ENCODE assay signal across 19 mouse cellular contexts in genomic region chr10:18507869-18508473, GRCm38 (mm10). TPM values are rescaled to one million over a fixed set of nuclear protein-coding genes. Genes with fewer than 3 reads are reported as not detected.
A peak's percentile ranks its signal among the peaks of the same experiment; 100 is the strongest.
DNase-seq lines count a peak whose midpoint lies in the region; ATAC-seq lines count a peak whose summit lies in the region.
"Had no signal": no experiment of that assay in that cellular context is flagged by ENCODE, and none has a peak within 500 bp of the region (broad histone marks: within the 10 kb centered on the region; RNA-seq: fewer than 3 reads in every experiment).

No protein-coding gene starts in this region.

- H3K27me3 ChIP-seq in hindbrain, embryonic 14.5 days (ENCODE audit: control insufficient read depth, insufficient read depth, low read length): no peaks in the 10 kb centered on the region
- H3K27me3 ChIP-seq in hindbrain, embryonic 10.5 days (ENCODE audit: insufficient read depth, poor library complexity, severe bottlenecking): no peaks in the 10 kb centered on the region
- H3K27me3 ChIP-seq in neural tube, embryonic 13.5 days: no peaks in the 10 kb centered on the region
- no peaks in the 10 kb centered on the region for H3K27me3 ChIP-seq in intestine, embryonic 15.5 days (replicated peaks)
- H3K27me3 ChIP-seq: CH12.LX; embryonic facial prominence, embryonic 12.5 days; liver, embryonic 12.5 days had no signal

- H3K27ac ChIP-seq in hindbrain, embryonic 14.5 days: peak overlapping the region; percentile 5; the same call in 1 of the 2 replicates
- no peak overlapping the region for H3K27ac ChIP-seq in hindbrain, embryonic 10.5 days
- H3K27ac ChIP-seq in neural tube, embryonic 13.5 days (replicated peaks): peak overlapping the region; percentile 54
- H3K27ac ChIP-seq in intestine, embryonic 15.5 days: peak overlapping the region; percentile 54
- H3K27ac ChIP-seq: embryonic facial prominence, embryonic 12.5 days; gastrocnemius, adult 2 months; liver, embryonic 12.5 days had no signal

- 55% methylated on average over 2 of the region's 2 CpGs for WGBS in hindbrain, embryonic 14.5 days
- 65% methylated on average over 2 of the region's 2 CpGs for whole genome bisulfite sequencing in hindbrain, embryonic 10.5 days
- WGBS in neural tube, embryonic 13.5 days: 9% methylated on average over 2 of the region's 2 CpGs
- 53% methylated on average over 2 of the region's 2 CpGs for WGBS in intestine, embryonic 15.5 days

- peaks cover 17% of the 10 kb centered on the region for H3K36me3 ChIP-seq in hindbrain, embryonic 14.5 days (replicated peaks; ENCODE audit: control insufficient read depth, insufficient read depth)
- peaks cover 34% of the 10 kb centered on the region for H3K36me3 ChIP-seq in hindbrain, embryonic 10.5 days
- H3K36me3 ChIP-seq in neural tube, embryonic 13.5 days: peaks cover 19% of the 10 kb centered on the region
- no peaks in the 10 kb centered on the region for H3K36me3 ChIP-seq in intestine, embryonic 15.5 days
- H3K36me3 ChIP-seq: G1E; liver, embryonic 12.5 days had no signal

- ATAC-seq in hindbrain, embryonic 14.5 days (ENCODE audit: low FRiP score): peak; percentile 9; the same call in 1 of the 2 replicates
- no peak for ATAC-seq in neural tube, embryonic 13.5 days (ENCODE audit: low read depth)
- ATAC-seq in intestine, embryonic 15.5 days: peak; percentile 88
- ATAC-seq: liver, embryonic 12.5 days had no signal

- no peak overlapping the region for H3K9ac ChIP-seq in hindbrain, embryonic 14.5 days
- no peak overlapping the region for H3K9ac ChIP-seq in neural tube, embryonic 13.5 days
- H3K9ac ChIP-seq in intestine, embryonic 15.5 days: no peak overlapping the region
- H3K9ac ChIP-seq: embryonic facial prominence, embryonic 12.5 days; liver, embryonic 12.5 days had no signal

- no peak for DNase-seq in hindbrain, embryonic 14.5 days (ENCODE audit: low spot score)
- DNase-seq in hindbrain, embryonic 10.5 days (ENCODE audit: low spot score): no peak
- DNase-seq in neural tube, embryonic 10.5 days (ENCODE audit: extremely low spot score, low spot score): no peak
- no peak for DNase-seq in frontal cortex, postnatal 14 days (ENCODE audit: low spot score in 2 of 2)
- no peak for DNase-seq in spleen, postnatal 10 days (ENCODE audit: low spot score in 2 of 2)
- DNase-seq: B cell, adult 2 months; cerebellum, postnatal 14 days; kidney, adult 8-10 months; kidney, postnatal 10 days; lung, adult 2 months; midbrain, embryonic 14.5 days had no signal

- H3K4me1 ChIP-seq in hindbrain, embryonic 14.5 days (replicated peaks; ENCODE audit: control insufficient read depth, insufficient read depth, low read length): peaks cover 29% of the 10 kb centered on the region
- peaks cover 35% of the 10 kb centered on the region for H3K4me1 ChIP-seq in hindbrain, embryonic 10.5 days (replicated peaks)
- H3K4me1 ChIP-seq in neural tube, embryonic 13.5 days (replicated peaks): peaks cover 39% of the 10 kb centered on the region
- peaks cover 7% of the 10 kb centered on the region; the same call in 1 of the 2 replicates for H3K4me1 ChIP-seq in intestine, embryonic 15.5 days (replicated peaks)
- H3K4me1 ChIP-seq: liver, embryonic 12.5 days had no signal

- no peak overlapping the region for H3K4me3 ChIP-seq in hindbrain, embryonic 14.5 days (replicated peaks; ENCODE audit: low read length)
- no peak overlapping the region for H3K4me3 ChIP-seq in hindbrain, embryonic 10.5 days
- H3K4me3 ChIP-seq in neural tube, embryonic 13.5 days: no peak overlapping the region
- H3K4me3 ChIP-seq in intestine, embryonic 15.5 days (replicated peaks): no peak overlapping the region
- H3K4me3 ChIP-seq: embryonic facial prominence, embryonic 12.5 days; gastrocnemius, adult 2 months; liver, embryonic 12.5 days; myocyte had no signal

- no peak overlapping the region for H3K4me2 ChIP-seq in hindbrain, embryonic 14.5 days (replicated peaks)
- no peak overlapping the region for H3K4me2 ChIP-seq in neural tube, embryonic 13.5 days
- H3K4me2 ChIP-seq in intestine, embryonic 15.5 days (replicated peaks): no peak overlapping the region
- H3K4me2 ChIP-seq: embryonic facial prominence, embryonic 12.5 days; liver, embryonic 12.5 days had no signal

- H3K9me3 ChIP-seq in hindbrain, embryonic 14.5 days (ENCODE audit: control insufficient read depth, low read length): no peaks in the 10 kb centered on the region
- no peaks in the 10 kb centered on the region for H3K9me3 ChIP-seq in hindbrain, embryonic 10.5 days
- no peaks in the 10 kb centered on the region for H3K9me3 ChIP-seq in neural tube, embryonic 13.5 days
- no peaks in the 10 kb centered on the region for H3K9me3 ChIP-seq in intestine, embryonic 15.5 days
- H3K9me3 ChIP-seq: embryonic facial prominence, embryonic 12.5 days; G1E; liver, embryonic 12.5 days had no signal

RNA-seq across cellular contexts. Expression of gene Hebp2, which starts 37.9 kb away (rescaled TPM):
- polyA plus RNA-seq in hindbrain, embryonic 14.5 days (2014; fragmentation: Nextera tagmentation; extraction: Ambion mirVana): 13.5 and 14.2 TPM in 2 replicates
- 15.1 and 15.8 TPM in 2 replicates for polyA plus RNA-seq in hindbrain, embryonic 10.5 days (2016; fragmentation: Nextera tagmentation; extraction: Ambion mirVana)
- 14.7 and 15.2 TPM in 2 replicates for polyA plus RNA-seq in neural tube, embryonic 13.5 days (2015; fragmentation: Nextera tagmentation; extraction: Ambion mirVana)
- polyA plus RNA-seq in intestine, embryonic 15.5 days (2015; fragmentation: Nextera tagmentation; extraction: Ambion mirVana): 7.4 and 9.0 TPM in 2 replicates
- polyA plus RNA-seq: G1E had no signal
